Mouse (Mus musculus): ENCODE measurements at regions not wholly inside any gene's neighbourhood (a gene's known extent, or its start where the extent isn't known, plus 50 kb on each side); places are given as distances from the start of the nearest gene placed in this dataset.

- in situ Hi-C loops (cut with MboI; ENCODE audit: low pct_unique_long_range_greater_than_20kb in 1 of 2, low sequenced_read_pairs in 2 of 2, unreplicated experiment in 1 of 2) = no loop called here
Measured at GRCm38 (mm10) chr2:75555676-75556075, 103.4 kb upstream of the Hnrnpa3 start.

- in situ Hi-C loops (cut with MboI; ENCODE audit: low pct_unique_long_range_greater_than_20kb in 1 of 2, low sequenced_read_pairs in 2 of 2, unreplicated experiment in 1 of 2) = no loop called here
Measured at GRCm38 (mm10) chr2:75556744-75557143, 102.3 kb upstream of the Hnrnpa3 start.

GRCm38 (mm10) chr2:75557392-75557791 lies 101.7 kb upstream of the Hnrnpa3 start:
- in situ Hi-C loops (cut with MboI; ENCODE audit: low pct_unique_long_range_greater_than_20kb in 1 of 2, low sequenced_read_pairs in 2 of 2, unreplicated experiment in 1 of 2) = no loop called here

- in situ Hi-C loops (cut with MboI; ENCODE audit: low pct_unique_long_range_greater_than_20kb in 1 of 2, low sequenced_read_pairs in 2 of 2, unreplicated experiment in 1 of 2) = no loop called here
Measured at GRCm38 (mm10) chr2:75559920-75560319, 99.1 kb upstream of the Hnrnpa3 start.

- in situ Hi-C loops (cut with MboI; ENCODE audit: low pct_unique_long_range_greater_than_20kb in 1 of 2, low sequenced_read_pairs in 2 of 2, unreplicated experiment in 1 of 2) = no loop called here
Measured at GRCm38 (mm10) chr2:75563253-75563913, 95.7 kb upstream of the Hnrnpa3 start.

GRCm38 (mm10) chr2:75564809-75565208 lies 94.3 kb upstream of the Hnrnpa3 start:
- in situ Hi-C loops (cut with MboI; ENCODE audit: low pct_unique_long_range_greater_than_20kb in 1 of 2, low sequenced_read_pairs in 2 of 2, unreplicated experiment in 1 of 2) = no loop called here

- in situ Hi-C loops (cut with MboI; ENCODE audit: low pct_unique_long_range_greater_than_20kb in 1 of 2, low sequenced_read_pairs in 2 of 2, unreplicated experiment in 1 of 2) = no loop called here
Measured at GRCm38 (mm10) chr2:75567131-75567530, 91.9 kb upstream of the Hnrnpa3 start.

GRCm38 (mm10) chr2:75569756-75570155 lies 89.3 kb upstream of the Hnrnpa3 start:
- in situ Hi-C loops (cut with MboI; ENCODE audit: low pct_unique_long_range_greater_than_20kb in 1 of 2, low sequenced_read_pairs in 2 of 2, unreplicated experiment in 1 of 2) = no loop called here

- in situ Hi-C loops (cut with MboI; ENCODE audit: low pct_unique_long_range_greater_than_20kb in 1 of 2, low sequenced_read_pairs in 2 of 2, unreplicated experiment in 1 of 2) = no loop called here
Measured at GRCm38 (mm10) chr2:75570246-75570645, 88.8 kb upstream of the Hnrnpa3 start.

- in situ Hi-C loops (cut with MboI; ENCODE audit: low pct_unique_long_range_greater_than_20kb in 1 of 2, low sequenced_read_pairs in 2 of 2, unreplicated experiment in 1 of 2) = loop anchor here (25.0 kb wide), 1 partner anchor 898 kb away; the partner anchor contains the start of genes Hoxd10 (in 2 of the 2), Hoxd11 (in 2 of the 2), Hoxd12 (in 2 of the 2) and Hoxd9 (in 2 of the 2)
Measured at GRCm38 (mm10) chr2:75584975-75585374, 74.1 kb upstream of the Hnrnpa3 start.

- in situ Hi-C loops (cut with MboI; ENCODE audit: low pct_unique_long_range_greater_than_20kb in 1 of 2, low sequenced_read_pairs in 2 of 2, unreplicated experiment in 1 of 2) = loop anchor here (25.0 kb wide), 1 partner anchor 901 kb away; the partner anchor contains the start of genes Hoxd10 (in 2 of the 2), Hoxd11 (in 2 of the 2), Hoxd12 (in 2 of the 2) and Hoxd9 (in 2 of the 2)
Measured at GRCm38 (mm10) chr2:75588572-75588971, 70.5 kb upstream of the Hnrnpa3 start.

GRCm38 (mm10) chr2:75589452-75589851 lies 69.6 kb upstream of the Hnrnpa3 start:
- in situ Hi-C loops (cut with MboI; ENCODE audit: low pct_unique_long_range_greater_than_20kb in 1 of 2, low sequenced_read_pairs in 2 of 2, unreplicated experiment in 1 of 2) = loop anchor here (25.0 kb wide), 1 partner anchor 902 kb away; the partner anchor contains the start of genes Hoxd10 (in 2 of the 2), Hoxd11 (in 2 of the 2), Hoxd12 (in 2 of the 2) and Hoxd9 (in 2 of the 2)

GRCm38 (mm10) chr2:75590175-75590574 lies 68.9 kb upstream of the Hnrnpa3 start:
- in situ Hi-C loops (cut with MboI; ENCODE audit: low pct_unique_long_range_greater_than_20kb in 1 of 2, low sequenced_read_pairs in 2 of 2, unreplicated experiment in 1 of 2) = loop anchor here (25.0 kb wide), 1 partner anchor 903 kb away; the partner anchor contains the start of genes Hoxd10 (in 2 of the 2), Hoxd11 (in 2 of the 2), Hoxd12 (in 2 of the 2) and Hoxd9 (in 2 of the 2)

GRCm38 (mm10) chr2:75600511-75600910 lies 58.5 kb upstream of the Hnrnpa3 start:
- in situ Hi-C loops (cut with MboI; ENCODE audit: low pct_unique_long_range_greater_than_20kb in 1 of 2, low sequenced_read_pairs in 2 of 2, unreplicated experiment in 1 of 2) = loop anchor here (10.0 to 25.0 kb wide), 3 partner anchors 362 to 462 kb away; no protein-coding TSS in a partner anchor

GRCm38 (mm10) chr2:75603175-75603871 lies 55.7 kb upstream of the Hnrnpa3 start:
- in situ Hi-C loops (cut with MboI; ENCODE audit: low pct_unique_long_range_greater_than_20kb in 1 of 2, low sequenced_read_pairs in 2 of 2, unreplicated experiment in 1 of 2) = loop anchor here (10.0 to 25.0 kb wide), 3 partner anchors 359 to 459 kb away; no protein-coding TSS in a partner anchor

GRCm38 (mm10) chr2:75605634-75606033 lies 53.4 kb upstream of the Hnrnpa3 start:
- in situ Hi-C loops (cut with MboI; ENCODE audit: low pct_unique_long_range_greater_than_20kb in 1 of 2, low sequenced_read_pairs in 2 of 2, unreplicated experiment in 1 of 2) = loop anchor here (10.0 to 25.0 kb wide), 3 partner anchors 357 to 457 kb away; no protein-coding TSS in a partner anchor

GRCm38 (mm10) chr2:75607010-75607915 lies 51.8 kb upstream of the Hnrnpa3 start:
- in situ Hi-C loops (cut with MboI; ENCODE audit: low pct_unique_long_range_greater_than_20kb in 1 of 2, low sequenced_read_pairs in 2 of 2, unreplicated experiment in 1 of 2) = loop anchor here (10.0 to 25.0 kb wide), 3 partner anchors 355 to 455 kb away; no protein-coding TSS in a partner anchor

- in situ Hi-C loops (cut with MboI; ENCODE audit: low pct_unique_long_range_greater_than_20kb in 1 of 2, low sequenced_read_pairs in 2 of 2, unreplicated experiment in 1 of 2) = loop anchor here (10.0 to 25.0 kb wide), 3 partner anchors 354 to 454 kb away; no protein-coding TSS in a partner anchor
Measured at GRCm38 (mm10) chr2:75607958-75608357, 51.1 kb upstream of the Hnrnpa3 start.
